Mouse (Mus musculus): ENCODE measurements around the gene Slc9a8. TPM values are rescaled to one million over a fixed set of nuclear protein-coding genes. Genes with fewer than 3 reads are reported as not detected.

Slc9a8 gene
- polyA plus RNA-seq, 1 experiment from 2014 or later: 21.6 TPM

DNA sequence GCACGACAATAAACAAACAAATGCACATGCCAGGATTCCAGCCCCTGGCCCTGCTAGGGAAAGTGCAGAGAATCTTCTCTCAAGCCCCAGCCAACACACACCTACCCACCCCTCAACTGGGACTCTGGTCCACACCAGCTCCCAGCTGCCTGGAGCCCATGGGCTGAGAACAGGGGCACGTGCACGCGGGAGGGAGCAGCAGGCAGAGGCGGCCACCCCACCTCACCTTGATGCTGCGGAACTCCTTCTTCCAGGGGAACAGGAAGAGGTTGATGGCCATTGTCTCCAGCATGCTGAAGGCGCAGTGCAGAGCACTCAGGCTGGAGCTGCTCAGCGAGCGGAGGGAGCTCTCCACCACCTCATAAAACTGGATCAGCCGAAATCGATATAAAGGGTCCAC lies 63.4 kb downstream of the Slc9a8 start:
- WGBS (ENCODE audit: insufficient replicate concordance): 93% methylated on average over 11 of the region's 11 CpGs
- peaks cover 18% of the 10 kb centered on the region for H3K36me3 ChIP-seq (ENCODE audit: control insufficient read depth, insufficient read depth, low read length)

DNA sequence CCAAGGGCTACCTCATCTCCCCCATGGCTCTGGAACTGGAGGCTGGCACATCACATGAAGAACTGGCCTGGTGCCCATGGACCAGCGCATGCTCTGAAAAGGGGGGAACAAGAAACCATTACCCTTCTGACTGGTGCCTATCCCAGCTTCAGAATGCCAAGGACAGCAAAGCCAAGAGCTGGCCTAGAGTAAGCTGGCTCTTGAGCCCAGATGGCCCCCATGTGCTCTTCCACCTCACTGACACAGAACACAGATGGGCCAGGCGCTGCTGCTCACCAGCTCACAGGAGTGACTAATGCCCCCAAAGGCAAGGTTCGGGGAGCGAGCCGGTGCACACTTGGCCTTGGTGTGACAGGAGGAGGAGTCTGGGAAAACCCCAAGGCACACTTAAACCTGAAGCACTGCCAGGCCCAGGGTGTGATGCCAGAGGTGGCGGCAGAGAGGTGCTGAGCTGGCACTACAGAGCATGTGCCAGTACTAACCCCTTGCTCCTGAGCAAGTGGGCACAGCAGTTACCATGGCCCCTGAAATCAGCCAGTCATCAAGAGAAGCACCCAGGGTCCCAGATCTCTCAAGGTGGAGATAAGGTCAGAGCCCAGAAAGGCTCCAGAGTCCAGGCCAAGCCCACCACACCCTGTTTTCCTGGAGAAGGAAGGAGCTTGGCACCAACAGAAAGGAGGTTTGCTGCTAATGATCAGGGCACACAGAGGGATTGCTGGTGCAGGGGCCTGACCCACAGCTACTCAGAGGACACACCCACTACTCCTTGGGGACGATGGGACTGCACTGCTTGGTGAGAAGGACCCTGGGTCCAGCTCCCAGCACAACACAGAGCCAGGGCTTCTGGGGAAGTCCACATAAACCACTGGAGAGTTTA lies 64.2 kb downstream of the Slc9a8 start:
- Histone ChIP-seq H3K4me2 (no peak overlapping the region), H3K9ac (ENCODE audit: low read depth, low read length) (no peak overlapping the region), H3K4me3 (ENCODE audit: low read depth, low read length) (no peak overlapping the region), H3K27me3 (ENCODE audit: control insufficient read depth, insufficient read depth, low read length) (no peaks in the 10 kb centered on the region), H3K9me3 (replicated peaks; ENCODE audit: control insufficient read depth, low read length) (no peaks in the 10 kb centered on the region), H3K27ac (ENCODE audit: low read depth, low read length) (no peak overlapping the region), H3K4me1 (ENCODE audit: control insufficient read depth, insufficient read depth, low read length) (peaks cover 4% of the 10 kb centered on the region; the same call in 1 of the 2 replicates), H3K36me3 (ENCODE audit: control insufficient read depth, insufficient read depth, low read length) (peaks cover 16% of the 10 kb centered on the region)
- 86% methylated on average over 7 of the region's 7 CpGs for WGBS (ENCODE audit: insufficient replicate concordance)
- ATAC-seq (replicated peaks; ENCODE audit: insufficient number of reproducible peaks, low FRiP score, low TSS enrichment): peak; percentile 28; the same call in 1 of the 2 replicates

More for the DNA sequence above, 63.4 kb downstream of the Slc9a8 start:
- ATAC-seq (replicated peaks; ENCODE audit: insufficient number of reproducible peaks, low FRiP score, low TSS enrichment): no peak
- no peak overlapping the region for H3K27ac ChIP-seq (ENCODE audit: low read depth, low read length)
- H3K4me3 ChIP-seq (ENCODE audit: low read depth, low read length): no peak overlapping the region
- H3K4me1 ChIP-seq (ENCODE audit: control insufficient read depth, insufficient read depth, low read length): peaks cover 4% of the 10 kb centered on the region; the same call in 1 of the 2 replicates
- no peak overlapping the region for H3K4me2 ChIP-seq
- H3K27me3 ChIP-seq (ENCODE audit: control insufficient read depth, insufficient read depth, low read length): no peaks in the 10 kb centered on the region
- H3K9ac ChIP-seq (ENCODE audit: low read depth, low read length): no peak overlapping the region
- H3K9me3 ChIP-seq (replicated peaks; ENCODE audit: control insufficient read depth, low read length): no peaks in the 10 kb centered on the region

DNA sequence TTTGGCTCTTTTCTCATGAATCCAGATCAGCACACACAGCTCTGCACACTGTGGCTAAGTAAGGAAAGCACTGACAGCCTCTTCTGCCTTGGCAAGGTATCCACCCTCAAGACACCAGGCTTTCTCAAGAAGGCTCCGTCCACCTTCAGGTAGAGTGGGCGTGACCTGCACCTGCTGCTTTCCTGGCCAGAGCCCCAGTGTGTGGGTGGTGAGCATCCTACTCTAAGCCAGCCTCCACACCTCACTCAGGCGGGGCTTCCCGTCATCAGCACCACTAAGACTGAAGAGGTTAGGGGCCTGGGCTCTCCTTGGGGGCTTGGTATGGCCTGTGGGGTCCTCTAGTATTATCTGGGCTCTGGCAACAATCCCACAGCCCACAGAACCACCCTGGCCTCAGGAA lies 65.1 kb downstream of the Slc9a8 start:
- no peak overlapping the region for H3K4me3 ChIP-seq (ENCODE audit: low read depth, low read length)
- no peaks in the 10 kb centered on the region for H3K27me3 ChIP-seq (ENCODE audit: control insufficient read depth, insufficient read depth, low read length)
- H3K27ac ChIP-seq (ENCODE audit: low read depth, low read length): no peak overlapping the region
- no peak overlapping the region for H3K9ac ChIP-seq (ENCODE audit: low read depth, low read length)
- 84% methylated on average over 4 of the region's 4 CpGs for WGBS (ENCODE audit: insufficient replicate concordance)
- peaks cover 9% of the 10 kb centered on the region; the same call in 1 of the 2 replicates for H3K4me1 ChIP-seq (ENCODE audit: control insufficient read depth, insufficient read depth, low read length)
- H3K9me3 ChIP-seq (replicated peaks; ENCODE audit: control insufficient read depth, low read length): no peaks in the 10 kb centered on the region
- H3K4me2 ChIP-seq: no peak overlapping the region
- peaks cover 14% of the 10 kb centered on the region for H3K36me3 ChIP-seq (ENCODE audit: control insufficient read depth, insufficient read depth, low read length)
- no peak for ATAC-seq (replicated peaks; ENCODE audit: insufficient number of reproducible peaks, low FRiP score, low TSS enrichment)

DNA sequence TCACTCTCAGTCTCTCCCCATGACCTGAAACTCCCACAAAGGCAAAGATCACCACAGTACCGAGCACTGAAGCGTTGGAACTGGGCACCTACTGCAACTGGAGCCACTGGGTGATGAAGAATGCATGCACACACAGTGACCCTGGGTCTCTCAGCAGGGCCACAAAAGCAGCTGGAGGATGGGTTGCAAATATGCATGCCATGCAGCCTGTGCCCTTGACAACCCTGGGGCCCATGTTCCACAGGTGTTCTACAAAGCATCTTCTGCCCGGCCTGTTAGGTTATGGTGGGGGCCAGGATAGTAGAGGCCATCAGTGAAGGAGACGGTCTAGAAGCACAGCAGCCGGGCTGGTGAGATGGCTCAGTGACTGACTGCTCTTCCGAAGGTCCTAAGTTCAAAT lies 66.0 kb downstream of the Slc9a8 start:
- Histone ChIP-seq H3K9ac (ENCODE audit: low read depth, low read length) (no peak overlapping the region), H3K4me2 (no peak overlapping the region), H3K36me3 (ENCODE audit: control insufficient read depth, insufficient read depth, low read length) (peaks cover 13% of the 10 kb centered on the region), H3K4me1 (ENCODE audit: control insufficient read depth, insufficient read depth, low read length) (peaks cover 14% of the 10 kb centered on the region; the same call in 1 of the 2 replicates), H3K27me3 (ENCODE audit: control insufficient read depth, insufficient read depth, low read length) (no peaks in the 10 kb centered on the region), H3K27ac (ENCODE audit: low read depth, low read length) (no peak overlapping the region), H3K9me3 (replicated peaks; ENCODE audit: control insufficient read depth, low read length) (no peaks in the 10 kb centered on the region), H3K4me3 (ENCODE audit: low read depth, low read length) (no peak overlapping the region)
- ATAC-seq (replicated peaks; ENCODE audit: insufficient number of reproducible peaks, low FRiP score, low TSS enrichment): no peak
- WGBS (ENCODE audit: insufficient replicate concordance): 91% methylated on average over 6 of the region's 6 CpGs

DNA sequence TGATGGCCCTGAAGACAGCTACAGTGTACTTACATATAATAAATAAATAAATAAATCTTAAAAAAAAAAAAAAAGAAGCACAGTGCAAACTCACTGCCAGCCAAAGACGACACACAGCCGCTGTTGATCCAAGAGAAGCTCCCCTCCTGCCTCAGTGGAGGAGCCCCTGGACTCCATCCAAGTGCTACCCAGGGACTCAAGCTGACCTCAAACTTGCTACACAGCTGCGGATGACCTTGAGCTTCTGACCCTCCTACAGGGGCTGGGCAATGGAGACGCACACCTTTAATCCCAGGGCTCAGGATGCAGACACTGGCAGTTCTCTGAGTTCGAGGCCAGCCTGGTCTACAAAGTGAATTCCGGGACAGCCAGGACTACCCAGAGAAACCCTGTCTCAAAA lies 66.5 kb downstream of the Slc9a8 start:
- no peaks in the 10 kb centered on the region for H3K9me3 ChIP-seq (replicated peaks; ENCODE audit: control insufficient read depth, low read length)
- no peak overlapping the region for H3K9ac ChIP-seq (ENCODE audit: low read depth, low read length)
- no peaks in the 10 kb centered on the region for H3K27me3 ChIP-seq (ENCODE audit: control insufficient read depth, insufficient read depth, low read length)
- H3K4me3 ChIP-seq (ENCODE audit: low read depth, low read length): no peak overlapping the region
- no peak for ATAC-seq (replicated peaks; ENCODE audit: insufficient number of reproducible peaks, low FRiP score, low TSS enrichment)
- H3K36me3 ChIP-seq (ENCODE audit: control insufficient read depth, insufficient read depth, low read length): peaks cover 10% of the 10 kb centered on the region
- peaks cover 14% of the 10 kb centered on the region; the same call in 1 of the 2 replicates for H3K4me1 ChIP-seq (ENCODE audit: control insufficient read depth, insufficient read depth, low read length)
- H3K4me2 ChIP-seq: no peak overlapping the region
- WGBS (ENCODE audit: insufficient replicate concordance): 79% methylated on average over 6 of the region's 6 CpGs
- no peak overlapping the region for H3K27ac ChIP-seq (ENCODE audit: low read depth, low read length)

DNA sequence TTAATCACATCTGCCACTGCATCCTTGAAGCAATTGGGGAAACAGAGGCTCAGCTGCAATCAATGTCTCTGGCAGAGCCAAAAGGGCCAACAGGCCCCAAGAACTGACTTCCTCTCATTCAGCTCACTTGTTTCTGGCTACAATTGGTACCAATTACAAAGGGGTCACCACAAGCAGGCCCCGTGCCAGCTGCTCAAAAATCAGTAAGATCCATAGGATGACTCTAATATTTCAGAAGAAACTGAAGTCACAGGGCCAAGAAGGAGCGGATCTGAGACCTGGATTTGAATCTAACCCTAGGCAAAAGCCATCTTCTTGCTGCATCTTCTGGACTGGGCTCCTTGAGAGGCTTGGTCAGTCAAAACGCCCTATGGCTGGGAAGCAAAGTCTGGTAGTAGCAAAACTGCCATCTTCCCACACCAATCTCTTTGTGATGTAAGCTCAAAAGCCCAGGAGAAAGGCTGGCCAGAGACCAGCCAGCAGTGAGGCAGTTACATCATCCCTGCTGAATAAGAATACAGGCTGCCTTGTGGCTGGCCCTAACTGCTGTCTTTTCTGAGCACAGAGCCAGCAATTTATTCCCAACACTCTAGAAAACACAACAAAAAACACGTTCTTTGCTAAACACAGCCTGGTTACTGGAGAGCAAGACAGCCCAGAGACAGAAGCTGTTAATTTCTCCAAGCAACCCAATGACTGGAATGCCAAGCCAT lies 69.5 kb downstream of the Slc9a8 start:
- WGBS (ENCODE audit: insufficient replicate concordance): 76% methylated on average over 4 of the region's 4 CpGs
- peaks cover 19% of the 10 kb centered on the region; the same call in 1 of the 2 replicates for H3K4me1 ChIP-seq (ENCODE audit: control insufficient read depth, insufficient read depth, low read length)
- peak overlapping the region; percentile 95 for H3K4me2 ChIP-seq
- no peak overlapping the region for H3K27ac ChIP-seq (ENCODE audit: low read depth, low read length)
- ATAC-seq (replicated peaks; ENCODE audit: insufficient number of reproducible peaks, low FRiP score, low TSS enrichment): no peak
- no peak overlapping the region; the same call in 1 of the 2 replicates for H3K9ac ChIP-seq (ENCODE audit: low read depth, low read length)
- no peaks in the 10 kb centered on the region for H3K27me3 ChIP-seq (ENCODE audit: control insufficient read depth, insufficient read depth, low read length)
- no peaks in the 10 kb centered on the region for H3K9me3 ChIP-seq (replicated peaks; ENCODE audit: control insufficient read depth, low read length)
- 0 out of 2 replicates have a peak, but pooled peaks cover 3% of the 10 kb centered on the region for H3K36me3 ChIP-seq (ENCODE audit: control insufficient read depth, insufficient read depth, low read length)
- no peak overlapping the region for H3K4me3 ChIP-seq (ENCODE audit: low read depth, low read length)

DNA sequence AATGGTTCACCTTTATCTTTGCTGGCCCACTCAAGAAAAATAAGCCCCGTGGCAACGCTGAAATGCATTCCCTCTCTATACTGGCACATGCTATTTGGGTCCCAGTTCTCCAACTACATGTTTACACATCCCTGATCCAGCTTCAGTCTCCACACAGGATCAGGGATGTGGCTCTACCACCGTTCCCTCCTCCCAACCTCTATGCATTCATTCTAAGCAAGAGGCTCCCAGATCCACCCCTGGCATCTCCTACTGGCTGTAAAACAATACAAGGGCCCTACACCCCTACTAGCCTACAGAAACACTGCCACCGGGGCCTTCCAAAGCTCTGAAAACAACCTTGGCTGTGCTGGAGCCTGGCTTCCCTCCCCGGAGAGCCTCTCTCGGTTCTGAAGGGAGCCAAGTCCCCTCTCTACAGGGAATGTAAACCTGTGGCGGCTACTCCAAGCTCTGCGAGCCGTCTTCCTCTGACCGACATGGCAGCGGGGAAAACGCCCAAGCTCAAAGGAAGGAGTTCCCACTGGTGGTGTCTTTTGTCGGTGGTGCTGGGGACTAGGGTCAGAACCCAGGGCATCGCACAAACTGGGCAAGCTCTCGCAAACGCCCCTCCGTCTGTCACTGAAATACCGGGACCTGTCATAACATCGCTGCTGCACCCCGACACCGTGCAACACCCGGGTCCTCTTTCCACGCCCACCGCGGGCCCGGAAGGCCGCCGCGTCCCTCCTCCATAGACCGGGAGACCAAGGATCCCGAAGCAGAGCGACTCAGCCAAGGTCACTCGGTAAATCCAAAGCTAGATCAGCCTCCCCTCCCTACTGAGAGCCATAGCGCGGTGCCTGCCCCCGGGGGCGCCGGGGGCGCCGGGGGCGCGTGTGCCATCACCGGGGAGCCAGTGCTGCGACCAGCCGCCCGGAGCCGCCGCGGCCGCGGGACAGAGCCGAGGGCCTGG lies 70.5 kb downstream of the Slc9a8 start, which contains the start of gene Rnf114:
Gene Rnf114 (plus strand): TSS at position 889 of the 952 bp plus-strand sequence.
- H3K4me1 ChIP-seq (ENCODE audit: control insufficient read depth, insufficient read depth, low read length): peaks cover 19% of the 10 kb centered on the region; the same call in 1 of the 2 replicates
- H3K9ac ChIP-seq (ENCODE audit: low read depth, low read length): peak within 1 kb of the TSS; percentile 91
- H3K27ac ChIP-seq (ENCODE audit: low read depth, low read length): peak within 1 kb of the TSS; percentile 92
- H3K4me3 ChIP-seq (ENCODE audit: low read depth, low read length): peak within 1 kb of the TSS; percentile 100
- H3K27me3 ChIP-seq (ENCODE audit: control insufficient read depth, insufficient read depth, low read length): no peaks in the 10 kb centered on the region
- no peaks in the 10 kb centered on the region for H3K9me3 ChIP-seq (replicated peaks; ENCODE audit: control insufficient read depth, low read length)
- H3K4me2 ChIP-seq: peak within 1 kb of the TSS; percentile 95
- 3% methylated on average over 52 of the region's 52 CpGs for WGBS (ENCODE audit: insufficient replicate concordance)
- 0 out of 2 replicates have a peak, but pooled peaks have one; percentile 53 for ATAC-seq (replicated peaks; ENCODE audit: insufficient number of reproducible peaks, low FRiP score, low TSS enrichment)
- H3K36me3 ChIP-seq (ENCODE audit: control insufficient read depth, insufficient read depth, low read length): no peaks in the 10 kb centered on the region
